Mouse (Mus musculus) CH12.LX (cell line): ENCODE measurements around the gene Sbds. TPM values are rescaled to one million over a fixed set of nuclear protein-coding genes. Genes with fewer than 3 reads are reported as not detected.

ENCODE experiments used
- DNase-seq: peaks from one replicate; pipeline ENCODE4 v3.0.0-alpha.2; 2013; ENCODE audit errors: extremely low read depth
- H3K27ac ChIP-seq: 2 replicates; pipeline ENCODE4 v1.5.1; 2012; ENCODE audit warnings: low read depth, mild to moderate bottlenecking, control low read depth, moderate library complexity; ENCODE audit not compliant: insufficient read depth
- H3K27me3 ChIP-seq: replicated peaks from 2 replicates; pipeline ENCODE3; 2012; ENCODE audit warnings: inconsistent platforms
- H3K36me3 ChIP-seq, 2 experiments: replicated peaks in 1 of 2; 2 replicates each; pipeline versions ENCODE3 to v1.6.1; 2012; ENCODE audit warnings: inconsistent platforms in 1 of 2, low read length in 1 of 2, mild to moderate bottlenecking in 1 of 2, mixed read lengths in 1 of 2, moderate library complexity in 1 of 2; ENCODE audit not compliant: control insufficient read depth in 1 of 2, insufficient read depth in 1 of 2
- H3K4me1 ChIP-seq, 2 experiments: 2 replicates each; pipeline ENCODE4 v1.6.1; 2012; ENCODE audit warnings: inconsistent platforms in 1 of 2, moderate library complexity in 1 of 2; ENCODE audit not compliant: insufficient read depth in 2 of 2, control insufficient read depth in 1 of 2
- H3K4me2 ChIP-seq: 2 replicates; pipeline ENCODE4 v1.6.1; 2012; ENCODE audit warnings: low read depth, mild to moderate bottlenecking, control low read depth; ENCODE audit not compliant: poor library complexity, insufficient read depth, severe bottlenecking
- H3K4me3 ChIP-seq, 3 experiments: fragments of 150-350 bp in 1 of 3; sonication (generic) in 1 of 3; replicated peaks in 1 of 3; 2 replicates each; pipeline versions ENCODE3 to v1.5.1; 2011 to 2012; ENCODE audit warnings: low read depth in 2 of 3, low read length in 2 of 3, mild to moderate bottlenecking in 2 of 3, moderate library complexity in 2 of 3, control low read depth in 1 of 3, improper control_type of control experiment in 1 of 3, inconsistent platforms in 1 of 3, mixed read lengths in 1 of 3; ENCODE audit not compliant: poor library complexity in 1 of 3
- H3K79me2 ChIP-seq: replicated peaks from 2 replicates; pipeline ENCODE4 v1.6.1; 2012; ENCODE audit warnings: mild to moderate bottlenecking, moderate library complexity; ENCODE audit not compliant: control insufficient read depth, poor library complexity, insufficient read depth, severe bottlenecking; ENCODE audit errors: extremely low read depth
- H3K9ac ChIP-seq: 2 replicates; pipeline ENCODE4 v1.6.1; 2012; ENCODE audit warnings: low read depth, mild to moderate bottlenecking, control low read depth, moderate library complexity; ENCODE audit not compliant: insufficient read depth
- H3K9me3 ChIP-seq: replicated peaks from 2 replicates; pipeline ENCODE3; 2012; ENCODE audit warnings: low read length, inconsistent platforms, mixed read lengths
- CHD1 ChIP-seq: IDR thresholded peaks from 2 replicates; pipeline ENCODE4 v1.6.1; 2012; ENCODE audit warnings: low read depth, low read length, improper control_type of control experiment, inconsistent platforms
- CHD2 ChIP-seq: IDR thresholded peaks from 2 replicates; pipeline ENCODE4 v1.6.1; 2011; ENCODE audit warnings: low read length, improper control_type of control experiment
- CTCF ChIP-seq, 2 experiments: IDR thresholded peaks in 1 of 2; conservative IDR thresholded peaks in 1 of 2; 2 replicates each; pipeline ENCODE4 v1.5.1; 2011 to 2012; ENCODE audit warnings: low read depth in 2 of 2, low read length in 2 of 2, improper control_type of control experiment in 1 of 2, inconsistent platforms in 1 of 2, mild to moderate bottlenecking in 1 of 2, moderate library complexity in 1 of 2
- EP300 ChIP-seq: IDR thresholded peaks from 2 replicates; pipeline ENCODE4 v1.6.1; 2011; ENCODE audit warnings: low read length, improper control_type of control experiment
- GABPA ChIP-seq: IDR thresholded peaks from 2 replicates; pipeline ENCODE4 v1.6.1; 2012; ENCODE audit warnings: low read depth, low read length, improper control_type of control experiment, inconsistent platforms; ENCODE audit not compliant: insufficient replicate concordance
- JUN ChIP-seq: IDR thresholded peaks from 2 replicates; pipeline ENCODE4 v1.6.1; 2011; ENCODE audit warnings: low read depth, mild to moderate bottlenecking, low read length, improper control_type of control experiment, moderate library complexity; ENCODE audit not compliant: insufficient read depth
- JUND ChIP-seq: conservative IDR thresholded peaks from 2 replicates; pipeline ENCODE4 v1.6.1; 2011; ENCODE audit warnings: low read depth, low read length, improper control_type of control experiment
- MAX ChIP-seq: IDR thresholded peaks from 2 replicates; pipeline ENCODE4 v1.6.1; 2011; ENCODE audit warnings: low read length, improper control_type of control experiment
- NELFE ChIP-seq: IDR thresholded peaks from 2 replicates; pipeline ENCODE4 v1.6.1; 2011; ENCODE audit warnings: low read depth, low read length, improper control_type of control experiment
- NRF1 ChIP-seq: IDR thresholded peaks from 2 replicates; pipeline ENCODE4 v1.6.1; 2014; ENCODE audit warnings: low read depth, mild to moderate bottlenecking, inconsistent platforms, low read length, improper control_type of control experiment, moderate library complexity
- POLR2A ChIP-seq: IDR thresholded peaks from 2 replicates; pipeline ENCODE4 v1.6.1; 2011; ENCODE audit warnings: low read depth, mild to moderate bottlenecking, improper control_type of control experiment, low read length
- POLR2AphosphoS2 ChIP-seq: IDR thresholded peaks from 2 replicates; pipeline ENCODE4 v1.6.1; 2011; ENCODE audit warnings: low read depth, low read length, improper control_type of control experiment
- SIN3A ChIP-seq: IDR thresholded peaks from 2 replicates; pipeline ENCODE4 v1.6.1; 2012; ENCODE audit warnings: low read length, improper control_type of control experiment, inconsistent platforms
- SMC3 ChIP-seq: IDR thresholded peaks from 2 replicates; pipeline ENCODE4 v1.6.1; 2011; ENCODE audit warnings: low read depth, low read length, improper control_type of control experiment
- TBP ChIP-seq: conservative IDR thresholded peaks from 2 replicates; pipeline ENCODE4 v1.6.1; 2011; ENCODE audit warnings: low read depth, low read length, improper control_type of control experiment
- UBTF ChIP-seq: IDR thresholded peaks from 2 replicates; pipeline ENCODE4 v1.6.1; 2012; ENCODE audit warnings: low read depth, mild to moderate bottlenecking, inconsistent platforms, low read length, improper control_type of control experiment, moderate library complexity
- ZKSCAN1 ChIP-seq: IDR thresholded peaks from 2 replicates; pipeline ENCODE4 v1.6.1; 2012; ENCODE audit warnings: low read depth, inconsistent platforms, low read length, improper control_type of control experiment, borderline replicate concordance
- dilution Hi-C: fragments of 300-500 bp; cut with MboI; formaldehyde crosslinking; loops from 2 replicates; pipeline ENCODE4 v1.14.3; 2020; ENCODE audit warnings: low sequenced_read_pairs; ENCODE audit not compliant: extremely low pct_unique_long_range_greater_than_20kb, extremely low pct_ligation_motif_present
- in situ Hi-C: fragments of 300-500 bp; cut with MboI; formaldehyde crosslinking; loops from 3 replicates; pipeline ENCODE4 v1.14.3; 2019; ENCODE audit warnings: low sequenced_read_pairs, low pct_ligation_motif_present, low pct_unique_long_range_greater_than_20kb, mixed read lengths
- polyA plus RNA-seq: library from polyadenylated mRNA; unstranded; fragments of >175 nt; gene quantifications from 2 replicates; pipeline ENCODE4 v1.2.1, GENCODE M21; 2012; ENCODE audit warnings: low read depth; ENCODE audit not compliant: insufficient read length
- total RNA-seq, 2 experiments: library from RNA; depleted of rRNA; stranded (reverse); fragments of 300-350 nt in 1 of 2; fragments of >200 nt in 1 of 2; gene quantifications; 2 replicates each; pipeline ENCODE4 v1.2.3; 2012 to 2014

The Sbds gene
- total and polyA plus RNA-seq, 3 experiments = 37.0 to 81.2 (median 43.9) TPM

DNA sequence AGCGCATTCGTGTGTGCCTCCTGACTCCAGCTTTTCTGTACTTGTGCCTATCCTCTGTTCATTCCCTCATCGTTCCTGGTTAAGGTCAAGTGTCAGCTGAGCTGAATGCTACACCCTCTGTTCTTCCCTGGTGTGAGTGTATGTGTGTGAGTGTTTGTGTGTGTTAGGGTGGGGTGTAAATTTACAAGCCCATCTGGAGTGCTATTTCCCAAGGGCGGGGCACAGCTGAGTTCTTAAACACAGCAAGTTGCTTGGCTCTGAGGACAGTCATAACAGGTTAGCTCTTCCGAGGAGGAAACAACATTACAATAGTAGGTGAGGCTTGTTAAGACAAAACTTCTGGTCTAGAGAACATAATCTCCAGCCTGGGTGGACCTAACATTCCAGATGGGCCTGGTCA, 37.0 kb downstream of the Sbds start:
- DNase-seq = no peak
- Histone ChIP-seq H3K4me2 (no peak overlapping the region), H3K27ac (no peak overlapping the region), H3K9ac (no peak overlapping the region), H3K36me3 (peaks cover 7 to 26% of the 10 kb centered on the region in 2 experiments), H3K4me3 (no peak overlapping the region), H3K9me3 (no peaks in the 10 kb centered on the region), H3K79me2 (peaks cover 12% of the 10 kb centered on the region), H3K27me3 (no peaks in the 10 kb centered on the region)
- TF ChIP-seq POLR2AphosphoS2 (no peak), UBTF (no peak), SIN3A (no peak), NELFE (no peak), CHD2 (no peak), SMC3 (no peak), MAX (no peak), JUN (no peak)
- TF ChIP-seq, all 38 proteins: peak for 0
- in situ Hi-C loops (no loop called here), dilution Hi-C loops (no loop called here)
- H3K4me1 ChIP-seq = peaks cover 0 to 10% of the 10 kb centered on the region in 2 experiments; a peak in 2 of 4 replicates

DNA sequence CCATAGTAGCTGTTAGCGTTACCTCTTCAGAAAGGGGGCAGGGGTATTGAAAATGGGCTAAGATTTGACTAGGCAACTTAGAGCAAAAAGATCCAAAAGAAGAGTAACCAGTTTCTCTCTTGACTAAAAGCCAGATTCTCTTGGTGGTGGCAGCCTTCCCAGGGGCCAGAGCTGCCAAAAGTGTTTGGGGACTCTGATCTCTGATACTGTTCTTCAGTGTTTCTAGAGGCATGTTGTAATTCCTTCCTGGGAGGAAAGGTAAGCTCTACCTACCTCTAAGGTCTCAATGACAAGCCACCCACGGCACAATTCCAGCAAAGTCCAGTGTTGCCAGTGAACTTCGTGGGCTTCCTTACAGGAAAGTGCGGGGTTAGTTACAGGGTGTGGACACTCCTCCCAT, 37.9 kb downstream of the Sbds start:
- Histone ChIP-seq H3K9me3 (no peaks in the 10 kb centered on the region), H3K4me3 (no peak overlapping the region), H3K36me3 (peaks cover 14 to 36% of the 10 kb centered on the region in 2 experiments), H3K9ac (no peak overlapping the region), H3K79me2 (peaks cover 2% of the 10 kb centered on the region), H3K4me2 (no peak overlapping the region), H3K27ac (no peak overlapping the region), H3K27me3 (no peaks in the 10 kb centered on the region), H3K4me1 (peaks cover 0 to 7% of the 10 kb centered on the region in 2 experiments; a peak in 2 of 4 replicates)
- in situ Hi-C loops = no loop called here
- DNase-seq = no peak
- no peak for TF ChIP-seq CHD1
- no peak for TF ChIP-seq ZKSCAN1
- no peak for TF ChIP-seq POLR2A
- TF ChIP-seq NRF1 = no peak
- no peak for TF ChIP-seq EP300
- TF ChIP-seq CTCF (conservative IDR thresholded peaks at IDR 0.05 in 1 of 2, IDR thresholded peaks at IDR 0.05 in 1 of 2; ENCODE audit: low read depth in 2 of 2, low read length in 2 of 2) = no peak
- TF ChIP-seq NELFE = no peak
- no peak for TF ChIP-seq JUND
- no peak for TF ChIP-seq GABPA
- TF ChIP-seq TBP = no peak
- dilution Hi-C loops = no loop called here
